Mouse (Mus musculus) liver, postnatal 0 days (tissue): Measurements from ENCODE around the gene Higd1a.

Experiments used
- CTCF ChIP-seq: sonication (generic); IDR thresholded peaks from 2 replicates; pipeline ENCODE4 v1.5.1; 2016; ENCODE audit warnings: antibody characterized with exemption, low read depth
- EP300 ChIP-seq: IDR thresholded peaks from 2 replicates; pipeline ENCODE4 v1.6.1; 2016; ENCODE audit warnings: antibody characterized with exemption, low read depth, mild to moderate bottlenecking

- no peak for TF ChIP-seq CTCF
- TF ChIP-seq EP300 = no peak
These were observed 15.4 kb upstream of the Higd1a start for GRCm38 (mm10) chr9:121873578-121873977.
